Mouse (Mus musculus) lung, postnatal 0 days (tissue): ENCODE measurements around the gene Mcoln2.

Experiments used
- CTCF ChIP-seq: IDR thresholded peaks from 2 replicates; pipeline ENCODE4 v1.5.1; 2016; ENCODE audit warnings: antibody characterized with exemption, mild to moderate bottlenecking
- EP300 ChIP-seq: IDR thresholded peaks from 2 replicates; pipeline ENCODE4 v1.6.1; 2016; ENCODE audit warnings: antibody characterized with exemption, mild to moderate bottlenecking, control low read depth

- TF ChIP-seq CTCF, result no peak
- no peak for TF ChIP-seq EP300
These were observed 19.7 kb downstream of the Mcoln2 start for GRCm38 (mm10) chr3:146169356-146169755.
